Mouse (Mus musculus): ENCODE results near the gene Gm525. TPM values are rescaled to one million over a fixed set of nuclear protein-coding genes. Genes with fewer than 3 reads are reported as not detected.
A peak's percentile ranks its signal among the peaks of the same experiment; 100 is the strongest.
"Not testable (repeated sequence)": the region's sequence is repeated elsewhere in the genome, so short reads cannot be mapped to it uniquely, and the experiment has no call there.

The Gm525 gene
- polyA plus RNA-seq, 1 experiment from 2014 or later = not detected

DNA sequence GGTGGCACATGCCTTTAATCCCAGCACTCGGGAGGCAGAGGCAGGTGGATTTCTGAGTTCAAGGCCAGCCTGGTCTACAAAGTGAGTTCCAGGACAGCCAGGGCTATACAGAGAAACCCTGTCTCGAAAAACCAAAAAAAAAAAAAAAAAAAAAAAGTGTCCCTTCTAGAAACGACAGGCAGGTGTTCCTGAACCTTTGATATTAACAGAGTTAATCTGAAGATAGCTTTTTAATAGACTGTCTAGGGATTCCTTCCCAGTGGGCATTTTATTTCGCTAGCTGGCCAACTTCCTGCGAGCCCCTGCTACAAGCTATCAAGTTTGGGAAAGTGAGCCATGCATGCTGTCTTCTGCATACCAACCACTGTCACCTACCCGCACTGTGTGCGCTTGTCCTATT is 32.6 kb upstream of the Gm525 start:
- H3K27me3 ChIP-seq; H3K27ac ChIP-seq; DNase-seq; H3K4me2 ChIP-seq; H3K4me3 ChIP-seq (replicated peaks); H3K9me3 ChIP-seq (replicated peaks); H3K4me1 ChIP-seq (replicated peaks); H3K9ac ChIP-seq; ATAC-seq (ENCODE audit: low read depth): not testable (repeated sequence)
- peaks cover 35% of the 10 kb centered on the region for H3K36me3 ChIP-seq
- WGBS (ENCODE audit: insufficient replicate concordance) = 82% methylated on average over 6 of the region's 7 CpGs

DNA sequence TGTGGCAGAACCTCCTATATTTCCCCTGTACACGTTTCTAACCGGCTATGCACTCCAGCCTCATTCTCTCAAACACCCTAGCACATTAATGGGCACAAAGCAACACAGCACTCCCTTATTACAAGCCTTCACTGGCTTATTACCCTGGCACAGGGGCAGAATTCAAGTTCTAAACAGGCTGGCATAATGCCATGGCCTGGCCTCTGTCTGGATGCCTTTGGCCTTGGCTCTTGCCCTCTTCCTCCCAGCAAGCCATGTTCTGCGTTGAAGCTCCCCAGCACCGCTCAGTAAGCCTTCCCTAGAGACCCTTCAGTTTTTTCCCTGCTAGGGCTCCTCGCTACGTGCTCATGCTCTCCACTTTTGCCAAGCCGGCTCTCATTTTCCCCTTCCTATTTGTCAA is 30.6 kb upstream of the Gm525 start:
- Histone ChIP-seq H3K4me2 (no peak overlapping the region), H3K27ac (no peak overlapping the region), H3K4me1 (replicated peaks) (no peaks in the 10 kb centered on the region), H3K9ac (no peak overlapping the region), H3K27me3 (no peaks in the 10 kb centered on the region), H3K4me3 (replicated peaks) (no peak overlapping the region), H3K36me3 (peaks cover 39% of the 10 kb centered on the region), H3K9me3 (replicated peaks) (no peaks in the 10 kb centered on the region)
- WGBS (ENCODE audit: insufficient replicate concordance) = 80% methylated on average over 7 of the region's 7 CpGs
- DNase-seq (no peak), ATAC-seq (ENCODE audit: low read depth) (no peak)

DNA sequence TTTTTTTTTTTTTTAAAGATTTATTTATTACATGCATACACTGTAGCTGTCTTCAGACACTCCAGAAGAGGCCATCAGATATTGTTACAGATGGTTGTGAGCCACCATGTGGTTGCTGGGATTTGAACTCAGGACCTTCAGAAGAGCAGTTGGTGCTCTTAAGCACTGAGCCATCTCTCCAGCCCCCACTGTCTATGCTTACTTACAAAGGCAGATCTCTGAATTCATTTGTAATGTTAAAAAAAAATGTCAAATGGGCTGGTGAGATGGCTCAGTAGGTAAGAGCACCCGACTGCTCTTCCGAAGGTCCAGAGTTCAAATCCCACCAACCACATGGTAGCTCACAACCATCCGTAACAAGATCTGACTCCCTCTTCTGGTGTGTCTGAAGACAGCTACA is 28.1 kb upstream of the Gm525 start:
- not testable (repeated sequence) for H3K27ac ChIP-seq; H3K4me1 ChIP-seq (replicated peaks); DNase-seq; H3K4me3 ChIP-seq (replicated peaks); H3K27me3 ChIP-seq; ATAC-seq (ENCODE audit: low read depth); H3K9ac ChIP-seq; H3K4me2 ChIP-seq; H3K9me3 ChIP-seq (replicated peaks)
- H3K36me3 ChIP-seq = peaks cover 31% of the 10 kb centered on the region
- WGBS (ENCODE audit: insufficient replicate concordance) = 91% methylated on average over 3 of the region's 3 CpGs

GRCm38 (mm10) chr11:89046021-89046420 is 27.6 kb upstream of the Gm525 start:
- Histone ChIP-seq H3K27ac (no peak overlapping the region), H3K4me3 (replicated peaks) (no peak overlapping the region), H3K36me3 (peaks cover 29% of the 10 kb centered on the region), H3K4me2 (no peak overlapping the region), H3K27me3 (no peaks in the 10 kb centered on the region), H3K9ac (no peak overlapping the region), H3K4me1 (replicated peaks) (no peaks in the 10 kb centered on the region), H3K9me3 (replicated peaks) (no peaks in the 10 kb centered on the region)
- ATAC-seq (ENCODE audit: low read depth) = no peak
- no peak for DNase-seq
- WGBS (ENCODE audit: insufficient replicate concordance) = 67% methylated on average over 3 of the region's 3 CpGs

- no peak overlapping the region for H3K27ac ChIP-seq
- H3K4me1 ChIP-seq (replicated peaks) = no peaks in the 10 kb centered on the region
- H3K9ac ChIP-seq = no peak overlapping the region
- no peak overlapping the region for H3K4me3 ChIP-seq (replicated peaks)
- no peak for DNase-seq
- 56% methylated on average over 6 of the region's 6 CpGs for WGBS (ENCODE audit: insufficient replicate concordance)
- H3K36me3 ChIP-seq = peaks cover 15% of the 10 kb centered on the region
- no peak overlapping the region for H3K4me2 ChIP-seq
- no peak for ATAC-seq (ENCODE audit: low read depth)
- no peaks in the 10 kb centered on the region for H3K9me3 ChIP-seq (replicated peaks)
- H3K27me3 ChIP-seq = no peaks in the 10 kb centered on the region
These were observed 21.9 kb upstream of the Gm525 start for GRCm38 (mm10) chr11:89051767-89052166.

GRCm38 (mm10) chr11:89055931-89056690 is 17.5 kb upstream of the Gm525 start:
- H3K27me3 ChIP-seq = no peaks in the 10 kb centered on the region
- DNase-seq (no peak), ATAC-seq (ENCODE audit: low read depth) (no peak)
- no peaks in the 10 kb centered on the region for H3K9me3 ChIP-seq (replicated peaks)
- WGBS (ENCODE audit: insufficient replicate concordance) = 77% methylated on average over 13 of the region's 13 CpGs
- H3K4me2 ChIP-seq = no peak overlapping the region
- H3K4me3 ChIP-seq (replicated peaks) = no peak overlapping the region
- peaks cover 5% of the 10 kb centered on the region; the same call in 1 of the 2 replicates for H3K36me3 ChIP-seq
- no peak overlapping the region for H3K27ac ChIP-seq
- H3K9ac ChIP-seq = no peak overlapping the region
- peaks cover 34% of the 10 kb centered on the region for H3K4me1 ChIP-seq (replicated peaks)

GRCm38 (mm10) chr11:89058515-89059270 is 14.9 kb upstream of the Gm525 start:
- Histone ChIP-seq H3K36me3 (peaks cover 4% of the 10 kb centered on the region; the same call in 1 of the 2 replicates), H3K9ac (peak overlapping the region; percentile 77; the same call in 1 of the 2 replicates), H3K4me3 (replicated peaks) (peak overlapping the region; percentile 78), H3K27ac (no peak overlapping the region), H3K4me2 (peak overlapping the region; percentile 99), H3K4me1 (replicated peaks) (peaks cover 37% of the 10 kb centered on the region), H3K9me3 (replicated peaks) (no peaks in the 10 kb centered on the region), H3K27me3 (no peaks in the 10 kb centered on the region)
- WGBS (ENCODE audit: insufficient replicate concordance) = 60% methylated on average over 11 of the region's 11 CpGs
- DNase-seq = no peak
- no peak for ATAC-seq (ENCODE audit: low read depth)

- H3K4me3 ChIP-seq (replicated peaks) = peak overlapping the region; percentile 78
- H3K36me3 ChIP-seq = no peaks in the 10 kb centered on the region
- under 1% methylated on average over 33 of the region's 33 CpGs for WGBS (ENCODE audit: insufficient replicate concordance)
- ATAC-seq (ENCODE audit: low read depth) (peak; percentile 39), DNase-seq (peak; percentile 28)
- H3K27me3 ChIP-seq = no peaks in the 10 kb centered on the region
- H3K27ac ChIP-seq = no peak overlapping the region; the same call in 1 of the 2 replicates
- no peaks in the 10 kb centered on the region for H3K9me3 ChIP-seq (replicated peaks)
- H3K4me1 ChIP-seq (replicated peaks) = peaks cover 50% of the 10 kb centered on the region
- H3K4me2 ChIP-seq = peak overlapping the region; percentile 99
- H3K9ac ChIP-seq = peak overlapping the region; percentile 77
These were observed 13.7 kb upstream of the Gm525 start for GRCm38 (mm10) chr11:89059919-89060422.

DNA sequence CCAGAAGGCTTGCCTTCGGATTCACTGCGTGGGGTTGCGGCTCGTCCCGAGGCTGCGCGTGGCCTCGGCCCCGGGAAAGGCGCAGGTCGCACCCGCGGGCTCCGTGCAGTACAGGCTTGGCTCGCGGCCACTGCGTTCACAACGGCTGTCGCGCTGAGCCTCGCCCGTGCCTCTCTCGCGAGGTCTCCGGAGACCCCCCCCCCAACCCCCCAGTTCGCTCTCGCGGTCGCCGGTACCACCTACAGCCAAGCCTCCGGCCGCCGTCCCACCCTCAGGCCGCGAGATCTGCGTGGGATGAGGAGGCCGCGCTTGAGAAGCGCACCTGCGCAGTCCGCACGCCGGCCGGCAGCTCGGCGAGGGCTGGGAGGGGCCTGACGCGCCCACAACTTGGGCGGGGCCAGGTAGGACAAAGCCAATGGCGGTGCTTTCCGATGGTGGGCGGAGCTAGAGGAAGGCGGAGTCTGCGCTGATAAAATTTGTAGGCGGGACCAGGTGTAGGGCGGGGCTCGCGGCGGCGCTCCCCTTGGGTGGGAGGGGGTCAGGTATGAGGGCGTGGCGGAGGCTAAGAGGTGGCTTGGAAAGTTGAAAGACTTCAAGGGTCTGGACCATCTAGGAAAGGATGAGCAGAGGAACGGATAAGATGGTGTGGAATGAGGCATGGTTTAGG is 13.1 kb upstream of the Gm525 start:
- Histone ChIP-seq H3K27me3 (no peaks in the 10 kb centered on the region), H3K4me2 (peak overlapping the region; percentile 99), H3K27ac (no peak overlapping the region; the same call in 1 of the 2 replicates), H3K9ac (peak overlapping the region; percentile 77), H3K4me1 (replicated peaks) (peaks cover 50% of the 10 kb centered on the region), H3K9me3 (replicated peaks) (no peaks in the 10 kb centered on the region), H3K4me3 (replicated peaks) (peak overlapping the region; percentile 78), H3K36me3 (no peaks in the 10 kb centered on the region)
- peak; percentile 91 for ATAC-seq (ENCODE audit: low read depth)
- peak; percentile 89 for DNase-seq
- WGBS (ENCODE audit: insufficient replicate concordance) = under 1% methylated on average over 51 of the region's 63 CpGs

DNA sequence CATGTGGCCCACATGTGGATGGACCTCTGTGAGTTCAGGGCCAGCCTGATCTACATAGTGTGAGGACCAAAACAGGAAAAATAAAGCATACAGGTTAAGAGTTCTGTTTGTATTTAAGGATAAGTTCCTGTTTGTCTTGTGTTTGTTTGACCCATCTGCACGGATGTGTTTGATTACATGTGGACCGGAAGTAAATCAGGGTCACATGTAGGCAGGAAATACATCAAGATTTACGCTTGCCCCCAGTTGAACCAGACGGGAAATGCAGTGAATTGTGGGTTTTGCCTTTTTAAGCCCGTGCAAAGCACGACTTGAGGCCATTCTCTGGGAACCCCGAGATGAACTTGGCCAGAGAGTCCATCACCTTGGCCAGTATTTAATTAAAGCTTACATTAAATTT is 12.3 kb upstream of the Gm525 start:
- DNase-seq = no peak
- no peaks in the 10 kb centered on the region for H3K36me3 ChIP-seq
- no peak overlapping the region for H3K27ac ChIP-seq
- 57% methylated on average over 7 of the region's 7 CpGs for WGBS (ENCODE audit: insufficient replicate concordance)
- no peak overlapping the region for H3K4me3 ChIP-seq (replicated peaks)
- no peak overlapping the region for H3K9ac ChIP-seq
- no peaks in the 10 kb centered on the region for H3K27me3 ChIP-seq
- H3K9me3 ChIP-seq (replicated peaks) = no peaks in the 10 kb centered on the region
- no peak for ATAC-seq (ENCODE audit: low read depth)
- no peak overlapping the region for H3K4me2 ChIP-seq
- H3K4me1 ChIP-seq (replicated peaks) = peaks cover 50% of the 10 kb centered on the region

DNA sequence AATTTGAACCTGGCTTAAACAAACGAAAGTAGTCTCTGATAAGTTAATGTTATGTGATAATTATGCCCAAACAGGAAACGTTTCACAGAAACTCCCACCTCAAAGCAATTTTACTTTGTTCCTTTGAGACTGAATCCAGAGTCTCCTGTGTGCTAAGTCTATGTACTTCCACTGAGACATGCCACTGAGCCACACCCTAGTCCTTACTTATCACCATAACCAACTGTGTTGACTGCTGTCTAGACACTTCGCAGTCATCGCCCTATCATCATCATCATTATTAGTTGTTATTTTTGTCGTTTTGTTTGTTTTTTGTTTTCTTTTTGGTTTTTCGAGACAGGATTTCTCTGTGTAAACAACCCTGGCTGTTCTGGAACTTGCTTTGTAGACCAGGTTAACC is 9.3 kb upstream of the Gm525 start:
- WGBS (ENCODE audit: insufficient replicate concordance) = 28% methylated on average over 6 of the region's 6 CpGs
- ATAC-seq (ENCODE audit: low read depth) = peak; percentile 61
- peak; percentile 14 for DNase-seq
- peak overlapping the region; percentile 39; the same call in 1 of the 2 replicates for H3K27ac ChIP-seq
- no peak overlapping the region for H3K4me3 ChIP-seq (replicated peaks)
- H3K4me2 ChIP-seq = peak overlapping the region; percentile 19; the same call in 1 of the 2 replicates
- no peaks in the 10 kb centered on the region for H3K27me3 ChIP-seq
- H3K36me3 ChIP-seq = no peaks in the 10 kb centered on the region
- peaks cover 34% of the 10 kb centered on the region for H3K4me1 ChIP-seq (replicated peaks)
- H3K9me3 ChIP-seq (replicated peaks) = no peaks in the 10 kb centered on the region
- H3K9ac ChIP-seq = no peak overlapping the region

All from liver, embryonic 13.5 days (tissue).